Mouse (Mus musculus) E14TG2a.4 (cell line): ENCODE data around the gene Npr1.

Experiments used
- CTCF ChIP-seq: conservative IDR thresholded peaks from 2 replicates; pipeline ENCODE4 v1.5.1; 2014; ENCODE audit warnings: low read length
- NANOG ChIP-seq: IDR thresholded peaks from 2 replicates; pipeline ENCODE4 v1.6.1; 2014; ENCODE audit warnings: borderline replicate concordance, low read length, mixed read lengths

DNA sequence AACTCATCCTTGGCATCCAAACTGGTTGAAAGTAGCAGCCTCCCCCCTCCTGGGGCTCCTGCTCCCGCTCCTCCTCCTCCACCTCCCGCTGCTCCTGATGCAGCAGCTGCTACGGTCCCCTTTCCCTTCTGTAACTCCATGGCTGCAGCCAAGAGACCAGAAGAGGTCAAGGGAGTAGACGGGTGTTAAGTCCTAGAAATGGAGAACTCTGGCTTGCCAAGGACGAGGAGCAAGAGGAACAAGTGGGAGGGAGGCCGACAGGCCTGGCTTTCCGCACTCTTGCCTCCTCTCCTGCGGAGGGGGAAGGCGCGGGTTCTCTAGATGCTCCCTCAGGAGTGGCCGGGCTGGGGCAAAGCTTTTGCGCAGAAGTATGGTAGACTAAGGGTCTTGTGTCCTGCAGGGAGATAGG, 32.9 kb downstream of the Npr1 start:
- no peak for TF ChIP-seq CTCF
- TF ChIP-seq NANOG = no peak
